Mouse (Mus musculus) embryonic fibroblast, embryonic 13.5 days (primary cell): Measurements from ENCODE around the gene Gsdme.

Source experiments
- CTCF ChIP-seq: IDR thresholded peaks from 2 replicates; pipeline ENCODE4 v1.5.1; 2011; ENCODE audit warnings: mild to moderate bottlenecking, control low read depth, low read length, moderate library complexity, borderline replicate concordance; ENCODE audit not compliant: insufficient read depth
- POLR2A ChIP-seq: IDR thresholded peaks from 2 replicates; pipeline ENCODE4 v1.6.1; 2011; ENCODE audit warnings: low read depth, mild to moderate bottlenecking, control low read depth, low read length, moderate library complexity

DNA sequence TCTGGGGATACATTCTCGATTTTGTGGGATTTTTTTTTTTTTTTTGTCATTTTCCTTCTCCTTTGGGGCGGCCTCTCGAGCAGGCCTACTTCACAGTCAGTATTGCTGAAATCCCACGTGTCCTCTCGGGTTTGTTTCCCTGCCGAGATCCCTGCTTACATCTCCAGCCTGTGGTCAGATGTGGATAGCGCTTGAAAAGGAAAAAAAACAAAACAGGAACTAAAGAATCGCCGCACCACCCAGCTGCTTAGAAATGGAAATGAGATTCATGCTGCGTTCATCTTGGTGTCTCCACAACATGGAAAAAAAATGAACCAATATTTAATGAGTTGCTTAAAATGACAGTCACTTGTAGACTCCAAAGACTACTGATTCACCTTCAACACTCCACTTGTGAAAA lies 31.5 kb upstream of the Gsdme start:
- TF ChIP-seq POLR2A (no peak), CTCF (no peak)
